Mouse (Mus musculus): ENCODE results near the gene Dnttip2.

- TF ChIP-seq CTCF (IDR thresholded peaks at IDR 0.05; ENCODE audit: control insufficient read depth, insufficient read depth, insufficient read length) (no peak), MAX (IDR thresholded peaks at IDR 0.05) (no peak), MYOD1 (IDR thresholded peaks at IDR 0.05; ENCODE audit: control insufficient read depth, insufficient read length, low read depth) (no peak), CEBPB (IDR thresholded peaks at IDR 0.05; ENCODE audit: low read depth) (no peak), USF1 (IDR thresholded peaks at IDR 0.05; ENCODE audit: low read depth) (no peak), FOSL1 (IDR thresholded peaks at IDR 0.05; ENCODE audit: insufficient read depth, low read length, poor library complexity, severe bottlenecking) (no peak), MYOG (IDR thresholded peaks at IDR 0.05; ENCODE audit: control insufficient read depth, extremely low read depth, insufficient read length) (no peak)
Measured at GRCm38 (mm10) chr3:122323841-122324240, 49.7 kb downstream of the Dnttip2 start.
